Mouse (Mus musculus): ENCODE data around the gene Rflna.
A peak's percentile ranks its signal among the peaks of the same experiment; 100 is the strongest.

Gene Rflna

GRCm38 (mm10) chr5:125002969-125003872 lies at the start of gene Rflna:
TSS of gene Rflna (plus strand) at chr5:125003221.
- no peak for DNase-seq

GRCm38 (mm10) chr5:124954404-124955305 lies 48.4 kb upstream of the Rflna start:
- DNase-seq: no peak

- no peak for DNase-seq
Observed at GRCm38 (mm10) chr5:124957491-124957890, 45.5 kb upstream of the Rflna start.

DNA sequence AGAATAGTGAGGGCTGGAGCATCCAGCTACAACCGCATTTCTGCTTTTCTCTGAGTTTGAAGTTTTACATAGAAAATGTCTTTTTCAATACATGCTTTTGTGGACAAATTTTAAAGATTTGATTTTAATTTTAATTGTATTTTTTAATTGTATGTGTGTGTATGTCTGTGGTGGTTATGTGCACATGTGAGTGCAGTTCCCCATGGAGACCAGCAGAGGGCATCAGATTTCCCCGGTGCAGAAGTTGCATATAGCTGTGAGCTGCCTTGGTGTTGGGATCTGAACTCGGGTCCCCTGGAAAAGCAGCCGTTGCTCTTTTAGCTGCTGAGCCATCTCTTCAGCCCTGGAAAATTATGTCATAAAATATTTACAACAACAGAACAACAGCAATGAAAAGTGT lies 43.9 kb upstream of the Rflna start:
- no peak for DNase-seq

DNA sequence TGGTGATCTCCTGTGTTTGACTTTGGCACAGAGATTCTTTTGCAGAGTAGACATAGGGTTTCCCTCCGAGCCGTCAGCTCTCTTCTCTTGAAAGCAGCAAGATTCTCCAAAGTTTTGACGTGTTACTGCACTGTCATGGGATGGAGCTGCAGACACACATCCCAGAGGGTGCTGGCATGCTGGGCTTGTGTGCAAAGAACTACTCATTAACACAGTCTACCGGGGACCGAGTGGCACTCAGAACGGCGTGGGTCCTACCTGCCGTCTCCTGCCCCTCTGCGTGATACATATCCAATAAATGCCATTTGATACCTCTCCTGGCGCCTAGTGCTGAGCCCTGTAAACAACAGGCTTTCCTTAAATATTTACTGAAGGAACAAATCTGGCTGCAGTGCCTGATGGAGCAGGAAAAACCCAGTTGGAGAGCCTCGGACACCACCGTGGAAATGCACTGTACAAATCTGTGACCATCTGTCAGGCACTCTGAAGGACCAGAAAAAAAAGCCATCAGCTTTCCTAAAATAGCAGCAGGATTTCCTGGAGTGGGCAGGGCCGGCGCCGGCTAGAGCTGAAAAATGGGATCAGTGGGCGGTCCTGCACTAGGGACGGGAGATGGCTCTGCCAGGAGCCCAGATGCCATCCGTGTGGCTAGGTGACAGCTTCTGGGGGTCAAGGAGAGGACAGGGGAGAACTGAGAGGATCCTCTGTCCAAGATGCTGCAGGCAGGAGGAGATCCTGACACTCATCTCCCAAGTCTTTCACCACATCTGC lies 42.7 kb upstream of the Rflna start:
- DNase-seq: peak; percentile 87 to 92

DNA sequence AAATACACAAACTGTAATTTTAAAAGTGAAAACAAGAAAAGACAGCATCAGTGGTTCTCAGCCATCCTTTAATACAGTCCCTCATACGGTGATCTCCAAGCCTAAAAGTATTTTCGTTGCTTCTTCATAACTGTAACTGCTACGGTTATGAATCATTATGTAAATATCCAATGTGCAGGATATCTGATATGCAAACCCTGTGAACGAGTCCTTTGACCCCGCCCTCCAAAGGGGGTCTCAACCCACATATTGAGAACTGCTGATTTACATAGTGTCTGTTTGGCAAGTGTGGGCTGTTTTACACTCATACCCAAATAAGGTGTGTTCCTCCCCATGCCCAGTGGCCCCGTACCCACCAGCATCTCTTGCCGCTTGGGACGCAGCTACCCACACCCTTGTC lies 41.6 kb upstream of the Rflna start:
- no peak for DNase-seq

DNA sequence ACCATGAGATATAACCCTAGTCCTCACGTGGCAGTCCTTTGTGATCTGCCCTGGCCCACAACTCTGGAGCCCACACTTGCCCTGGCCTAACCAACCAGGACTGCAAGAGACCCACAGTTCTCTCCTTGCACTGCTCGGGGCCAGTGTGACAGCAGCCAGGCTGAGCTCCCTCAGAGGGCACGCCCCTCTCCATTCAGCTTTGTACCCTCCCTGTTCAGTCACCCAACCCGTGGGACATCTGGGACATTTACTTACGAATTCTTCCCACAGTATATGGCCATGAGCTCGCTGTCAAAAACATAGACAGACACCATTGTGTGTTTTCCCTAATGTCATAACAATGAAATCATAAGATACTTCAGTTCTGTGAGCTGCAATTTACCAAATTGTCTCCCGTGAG lies 40.3 kb upstream of the Rflna start:
- DNase-seq: no peak

DNA sequence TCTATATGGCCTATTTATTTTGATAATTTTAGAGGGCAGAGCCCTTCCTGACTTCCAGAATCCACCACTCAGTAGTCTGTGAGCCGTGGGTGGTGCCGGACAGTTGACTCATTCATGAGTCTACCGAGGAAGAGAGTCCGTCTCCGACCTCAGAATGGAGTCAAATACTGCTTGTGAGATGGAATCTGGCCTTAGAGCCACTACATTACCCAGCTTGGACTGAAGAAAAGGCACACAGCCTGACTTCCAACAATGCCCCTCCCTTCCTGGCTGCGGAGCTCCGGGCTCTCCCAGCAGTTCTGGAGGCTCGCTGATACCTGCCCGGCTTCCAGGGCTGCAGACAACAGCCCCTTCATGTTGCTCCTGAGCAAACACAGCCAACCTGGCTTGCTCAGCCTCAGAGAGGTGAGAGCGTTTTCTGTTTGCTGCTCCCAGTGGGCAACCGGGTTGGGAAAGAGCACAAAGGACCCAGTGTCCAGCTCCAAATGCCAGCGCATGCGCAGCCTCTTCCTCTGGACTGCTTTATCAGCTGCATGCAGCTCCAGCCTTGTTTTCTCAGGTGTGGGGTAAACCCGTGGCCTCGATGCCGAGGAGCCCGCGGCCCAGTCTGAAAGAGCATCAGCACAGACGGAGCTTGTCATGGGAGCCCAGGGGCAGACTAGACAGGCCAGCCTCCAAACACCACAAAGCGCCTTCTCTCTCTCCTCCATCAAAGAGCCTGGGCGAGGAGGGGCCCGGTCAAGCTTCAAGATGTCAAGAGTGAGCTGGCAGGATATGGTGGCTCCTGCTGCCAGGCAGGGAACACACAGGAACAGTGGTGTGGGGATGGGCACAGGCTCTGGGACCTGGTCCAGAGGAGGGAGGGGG lies 39.0 kb upstream of the Rflna start:
- peak; percentile 69 to 71 for DNase-seq

DNA sequence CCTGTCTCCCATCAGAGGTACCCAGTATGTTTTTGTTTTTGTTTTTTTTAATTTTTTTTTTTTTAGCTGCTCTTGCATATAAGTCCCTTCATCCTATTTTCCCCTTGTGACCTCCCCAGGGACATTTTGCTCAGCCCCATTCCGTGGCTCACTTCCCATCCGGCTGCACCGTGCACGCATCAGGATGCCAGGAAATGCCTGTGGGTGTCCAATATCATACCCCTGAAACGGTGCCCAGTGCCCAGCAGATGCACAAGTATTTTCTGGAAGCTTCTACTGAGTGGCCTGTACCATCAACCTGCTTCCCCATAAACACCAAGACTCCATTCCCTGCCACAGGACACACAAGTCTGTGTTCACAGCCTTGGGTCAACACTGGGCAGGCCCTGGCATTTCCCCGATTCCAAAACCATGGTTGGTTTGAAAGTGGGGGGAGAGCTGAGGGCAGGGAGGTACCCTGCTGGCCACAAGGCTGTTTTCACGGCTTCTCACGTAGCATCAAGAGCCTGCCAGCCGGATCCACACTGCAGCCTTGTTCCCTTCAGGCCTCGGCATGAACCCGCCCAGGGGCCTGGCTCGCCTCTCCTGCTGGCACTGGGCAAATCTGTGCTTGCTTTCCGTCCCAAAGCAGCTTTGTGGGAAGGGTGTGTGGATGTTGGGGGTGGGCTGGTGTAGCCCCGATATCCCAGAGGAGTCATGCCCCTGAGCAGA lies 36.2 kb upstream of the Rflna start:
- DNase-seq: peak; percentile 24 to 35

- no peak for DNase-seq
Observed at GRCm38 (mm10) chr5:124969790-124970189, 33.2 kb upstream of the Rflna start.

GRCm38 (mm10) chr5:124986222-124986621 lies 16.8 kb upstream of the Rflna start:
- no peak for DNase-seq

GRCm38 (mm10) chr5:124986656-124987055 lies 16.4 kb upstream of the Rflna start:
- DNase-seq: no peak

DNA sequence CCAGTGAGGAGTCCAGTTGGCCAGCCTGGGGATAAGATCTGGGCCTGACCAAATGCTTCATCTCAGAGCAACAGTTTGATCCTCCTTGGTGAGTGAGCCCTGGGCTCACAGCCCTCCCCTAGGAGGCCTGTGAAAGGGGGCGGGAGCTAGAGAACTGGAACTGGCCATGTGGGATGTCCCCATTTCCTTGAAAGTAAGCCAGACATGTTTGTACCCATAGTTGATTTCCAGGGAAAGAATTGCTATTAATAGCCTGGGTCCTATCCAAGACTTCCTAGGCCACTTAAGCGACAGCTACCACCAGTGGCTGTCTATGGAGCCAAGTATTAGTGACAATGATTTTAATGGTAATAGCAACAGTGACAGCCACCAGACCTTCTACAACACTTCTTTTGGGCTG lies 13.3 kb upstream of the Rflna start:
- no peak for DNase-seq

GRCm38 (mm10) chr5:124992323-124992722 lies 10.7 kb upstream of the Rflna start:
- no peak for DNase-seq

DNA sequence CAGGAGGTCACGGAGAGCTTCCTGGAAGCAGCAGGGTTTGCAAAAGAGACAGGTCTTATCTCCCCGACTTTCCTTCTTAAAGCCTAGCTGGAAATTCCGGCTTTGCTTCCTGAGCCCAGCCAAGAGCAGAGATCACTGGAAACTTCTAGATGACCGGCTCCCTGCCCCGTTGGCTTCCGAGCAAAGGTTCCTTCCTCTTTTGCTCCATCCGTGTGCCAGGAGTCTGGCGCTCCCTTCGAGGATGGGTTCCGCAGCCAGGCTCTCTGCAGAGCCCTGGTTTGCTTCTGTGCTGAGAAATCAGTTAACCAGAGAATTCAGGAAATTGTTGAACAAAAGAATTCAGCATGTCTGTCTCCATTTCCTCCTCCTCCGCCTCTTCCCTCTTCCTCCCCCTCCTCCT lies 10.1 kb upstream of the Rflna start:
- DNase-seq: no peak

DNA sequence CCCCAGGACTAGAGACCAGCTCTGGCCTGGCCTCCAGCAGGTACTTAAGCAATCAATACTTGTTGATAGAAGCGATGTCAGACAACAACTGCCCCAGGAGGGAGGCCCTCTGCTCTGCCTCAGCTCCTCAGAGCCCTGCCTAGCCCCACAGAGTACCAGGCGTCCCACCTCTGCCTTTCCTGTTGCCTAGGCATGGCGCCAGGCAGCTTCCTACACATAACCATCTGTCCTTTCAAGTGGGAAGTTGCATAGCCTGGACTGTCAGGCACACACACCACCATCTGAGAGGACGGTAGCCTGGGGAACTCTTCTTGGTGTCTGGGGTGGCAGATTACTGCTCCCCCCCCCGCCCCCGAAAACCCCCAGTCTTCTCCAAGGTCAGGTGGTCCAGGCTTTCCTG lies 6.2 kb upstream of the Rflna start:
- DNase-seq: no peak

DNA sequence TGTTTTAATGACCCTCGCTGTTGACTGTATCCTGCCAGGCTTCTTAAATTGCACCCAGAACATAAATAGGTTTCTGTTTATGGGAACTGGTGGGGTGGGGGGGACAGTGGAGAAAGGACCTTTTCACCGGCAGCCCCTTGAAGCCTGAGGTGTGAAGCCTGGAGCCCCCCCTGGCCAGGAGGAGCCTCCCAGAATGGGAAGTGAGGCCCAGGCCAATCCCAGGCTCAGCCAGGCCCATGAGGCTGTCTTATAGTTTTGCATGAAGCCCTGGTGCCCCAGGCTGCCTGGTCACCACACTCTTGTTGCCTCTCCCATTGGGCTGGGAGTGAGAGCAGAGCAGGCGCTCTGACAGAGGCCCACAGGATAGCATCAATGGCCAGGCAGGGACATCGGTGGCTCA lies 5.1 kb upstream of the Rflna start:
- DNase-seq: no peak

GRCm38 (mm10) chr5:125000756-125001250 lies 2.2 kb upstream of the Rflna start:
- DNase-seq: no peak

DNA sequence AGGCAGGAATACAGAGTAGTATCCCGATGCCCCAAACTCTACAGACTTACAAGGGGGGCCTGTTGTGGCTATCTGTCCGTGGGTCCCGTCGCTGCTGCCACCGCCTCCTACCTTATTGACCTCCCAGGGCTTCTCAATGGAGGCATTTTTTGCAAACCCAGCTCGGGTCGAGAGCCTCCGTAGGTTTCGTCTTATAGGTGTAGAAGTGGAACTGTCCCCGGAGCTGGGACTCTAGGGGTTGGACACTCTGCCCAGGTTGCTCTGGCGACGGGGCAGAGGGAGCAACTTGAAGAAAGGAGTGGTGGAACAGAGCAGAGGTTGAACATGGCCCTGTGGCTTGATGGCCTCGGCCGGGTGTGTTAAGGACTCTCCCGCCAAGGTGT lies 843 bp downstream of the Rflna start:
- no peak for DNase-seq

GRCm38 (mm10) chr5:125005871-125006652 lies 3.0 kb downstream of the Rflna start:
- no peak for DNase-seq
